26 mouse cellular contexts compared by ENCODE assay signal in genomic region chr1:71764951-71765350, GRCm38 (mm10).
DNase-seq lines count a peak whose midpoint lies in the region; ATAC-seq lines count a peak whose summit lies in the region.
"Had no signal": no experiment of that assay in that cellular context is flagged by ENCODE, and none has a peak within 500 bp of the region (broad histone marks: within the 10 kb centered on the region; RNA-seq: fewer than 3 reads in every experiment).

No protein-coding gene starts in this region.

- no peaks in the 10 kb centered on the region for H3K27me3 ChIP-seq in neural tube, embryonic 15.5 days (replicated peaks)
- H3K27me3 ChIP-seq: embryonic facial prominence, embryonic 13.5 days; forebrain, embryonic 12.5 days; forebrain, embryonic 15.5 days; hindbrain, embryonic 12.5 days; hindbrain, embryonic 15.5 days; Patski had no signal

- WGBS in neural tube, embryonic 15.5 days, result 86% methylated on average over 6 of the region's 6 CpGs

- no peak for ATAC-seq in neural tube, embryonic 15.5 days (ENCODE audit: low FRiP score)
- ATAC-seq: forebrain, embryonic 15.5 days; Patski had no signal

- no peaks in the 10 kb centered on the region for H3K4me1 ChIP-seq in neural tube, embryonic 15.5 days
- H3K4me1 ChIP-seq: embryonic facial prominence, embryonic 10.5 days; embryonic facial prominence, embryonic 13.5 days; forebrain, embryonic 12.5 days; forebrain, embryonic 15.5 days; hindbrain, embryonic 12.5 days; hindbrain, embryonic 15.5 days had no signal

- peak; percentile 20 for DNase-seq in embryo, embryonic 10 days (ENCODE audit: low spot score)
- no peak for DNase-seq in embryo, embryonic 9.5 days (ENCODE audit: extremely low spot score)
- DNase-seq in frontal cortex, postnatal 36 days (ENCODE audit: low spot score in 2 of 2), result peak; percentile 13 to 24
- no peak for DNase-seq in frontal cortex, postnatal 14 days (ENCODE audit: low spot score in 2 of 2)
- DNase-seq in neural tube, embryonic 10.5 days (ENCODE audit: extremely low spot score, low spot score), result peak; percentile 15
- DNase-seq in mesoderm, embryonic 11.5 days (ENCODE audit: low read depth, low spot score), result peak; percentile 37
- DNase-seq in gastrocnemius, adult 8-10 months (ENCODE audit: low spot score in 2 of 2), result no peak
- DNase-seq: adrenal gland, postnatal 10 days; adrenal gland, postnatal 36 days; cerebellum, adult 11 months; cerebellum, adult 2 months; cerebellum, adult 9-11 months; cerebellum, postnatal 25 days; gastrocnemius, postnatal 14 days; heart, adult 11 months had no signal

- no peak overlapping the region for H3K4me3 ChIP-seq in neural tube, embryonic 15.5 days (replicated peaks)
- H3K4me3 ChIP-seq: embryonic facial prominence, embryonic 10.5 days; embryonic facial prominence, embryonic 13.5 days; erythroblast, embryonic 14.5 days; forebrain, embryonic 12.5 days; forebrain, embryonic 15.5 days; hindbrain, embryonic 12.5 days; hindbrain, embryonic 15.5 days had no signal

- no peak overlapping the region for H3K4me2 ChIP-seq in neural tube, embryonic 15.5 days
- H3K4me2 ChIP-seq: embryonic facial prominence, embryonic 13.5 days; forebrain, embryonic 12.5 days; forebrain, embryonic 15.5 days; heart, embryonic 11.5 days; hindbrain, embryonic 12.5 days; hindbrain, embryonic 15.5 days had no signal

- no peak overlapping the region for H3K27ac ChIP-seq in neural tube, embryonic 15.5 days (replicated peaks)
- H3K27ac ChIP-seq: embryonic facial prominence, embryonic 10.5 days; embryonic facial prominence, embryonic 13.5 days; forebrain, embryonic 12.5 days; forebrain, embryonic 15.5 days; hindbrain, embryonic 12.5 days; hindbrain, embryonic 15.5 days had no signal

- no peaks in the 10 kb centered on the region for H3K36me3 ChIP-seq in neural tube, embryonic 15.5 days
- H3K36me3 ChIP-seq: embryonic facial prominence, embryonic 10.5 days; embryonic facial prominence, embryonic 13.5 days; forebrain, embryonic 12.5 days; forebrain, embryonic 15.5 days; G1E; hindbrain, embryonic 12.5 days; hindbrain, embryonic 15.5 days had no signal

- no peak overlapping the region for H3K9ac ChIP-seq in neural tube, embryonic 15.5 days (replicated peaks)
- H3K9ac ChIP-seq: embryonic facial prominence, embryonic 13.5 days; forebrain, embryonic 12.5 days; forebrain, embryonic 15.5 days; hindbrain, embryonic 12.5 days; hindbrain, embryonic 15.5 days had no signal

- no peaks in the 10 kb centered on the region for H3K9me3 ChIP-seq in neural tube, embryonic 15.5 days (replicated peaks)
- H3K9me3 ChIP-seq: embryonic facial prominence, embryonic 10.5 days; embryonic facial prominence, embryonic 13.5 days; forebrain, embryonic 12.5 days; forebrain, embryonic 15.5 days; G1E; hindbrain, embryonic 12.5 days; hindbrain, embryonic 15.5 days had no signal

Comparison
In these comparisons a context has a peak if more than half of its experiments do, and no peak if none do; other contexts are left out.
1. DNase-seq: peak in embryo, embryonic 10 days (single experiment), frontal cortex, postnatal 36 days (2 of 2), neural tube, embryonic 10.5 days (single experiment) and mesoderm, embryonic 11.5 days (single experiment); none in embryo, embryonic 9.5 days (single experiment), frontal cortex, postnatal 14 days (0 of 2) and gastrocnemius, adult 8-10 months (0 of 2).